Mouse (Mus musculus): ENCODE results near the gene Gm20388. TPM values are rescaled to one million over a fixed set of nuclear protein-coding genes. Genes with fewer than 3 reads are reported as not detected.

Gm20388 gene
- polyA plus RNA-seq, 1 experiment from 2014 or later, result not detected

GRCm38 (mm10) chr8:123668681-123669080, 3758.0 kb downstream of the Gm20388 start:
- H3K4me2 ChIP-seq (replicated peaks; ENCODE audit: low read depth), result no peak overlapping the region
- H3K27ac ChIP-seq (ENCODE audit: low read depth, low read length), result no peak overlapping the region
- H3K4me1 ChIP-seq (replicated peaks; ENCODE audit: control insufficient read depth, insufficient read depth, low read length), result no peaks in the 10 kb centered on the region
- no peak overlapping the region for H3K4me3 ChIP-seq (ENCODE audit: low read depth, low read length)
- WGBS, result 43% methylated on average over 4 of the region's 4 CpGs
- TF ChIP-seq CTCF (IDR thresholded peaks at IDR 0.05; ENCODE audit: low read depth), result no peak
- no peak for ATAC-seq
- peaks cover 7% of the 10 kb centered on the region; the same call in 1 of the 2 replicates for H3K36me3 ChIP-seq (ENCODE audit: control insufficient read depth, insufficient read depth)
- no peaks in the 10 kb centered on the region for H3K9me3 ChIP-seq (ENCODE audit: control insufficient read depth)
- no peak overlapping the region for H3K9ac ChIP-seq (ENCODE audit: low read depth, low read length)
- no peaks in the 10 kb centered on the region for H3K27me3 ChIP-seq (replicated peaks; ENCODE audit: control insufficient read depth, insufficient read depth, low read length)

- Histone ChIP-seq H3K27me3 (replicated peaks; ENCODE audit: control insufficient read depth, insufficient read depth, low read length) (no peaks in the 10 kb centered on the region), H3K4me1 (replicated peaks; ENCODE audit: control insufficient read depth, insufficient read depth, low read length) (no peaks in the 10 kb centered on the region), H3K4me2 (replicated peaks; ENCODE audit: low read depth) (no peak overlapping the region), H3K4me3 (ENCODE audit: low read depth, low read length) (no peak overlapping the region), H3K9ac (ENCODE audit: low read depth, low read length) (no peak overlapping the region), H3K36me3 (ENCODE audit: control insufficient read depth, insufficient read depth) (no peaks in the 10 kb centered on the region), H3K27ac (ENCODE audit: low read depth, low read length) (no peak overlapping the region), H3K9me3 (ENCODE audit: control insufficient read depth) (no peaks in the 10 kb centered on the region)
- 64% methylated on average over 7 of the region's 7 CpGs for WGBS
- TF ChIP-seq CTCF (IDR thresholded peaks at IDR 0.05; ENCODE audit: low read depth), result no peak
- ATAC-seq, result no peak
These were observed 3760.1 kb downstream of the Gm20388 start for GRCm38 (mm10) chr8:123670766-123671165.

- Histone ChIP-seq H3K4me3 (ENCODE audit: low read depth, low read length) (no peak overlapping the region), H3K4me1 (replicated peaks; ENCODE audit: control insufficient read depth, insufficient read depth, low read length) (no peaks in the 10 kb centered on the region), H3K9me3 (ENCODE audit: control insufficient read depth) (no peaks in the 10 kb centered on the region), H3K36me3 (ENCODE audit: control insufficient read depth, insufficient read depth) (no peaks in the 10 kb centered on the region), H3K27me3 (replicated peaks; ENCODE audit: control insufficient read depth, insufficient read depth, low read length) (no peaks in the 10 kb centered on the region), H3K4me2 (replicated peaks; ENCODE audit: low read depth) (no peak overlapping the region), H3K27ac (ENCODE audit: low read depth, low read length) (no peak overlapping the region), H3K9ac (ENCODE audit: low read depth, low read length) (no peak overlapping the region)
- ATAC-seq, result no peak
- no peak for TF ChIP-seq CTCF (IDR thresholded peaks at IDR 0.05; ENCODE audit: low read depth)
- 56% methylated on average over 7 of the region's 7 CpGs for WGBS
These were observed 3760.8 kb downstream of the Gm20388 start for GRCm38 (mm10) chr8:123671454-123671853.

- ATAC-seq, result no peak
- no peaks in the 10 kb centered on the region for H3K36me3 ChIP-seq (ENCODE audit: control insufficient read depth, insufficient read depth)
- no peaks in the 10 kb centered on the region for H3K9me3 ChIP-seq (ENCODE audit: control insufficient read depth)
- H3K9ac ChIP-seq (ENCODE audit: low read depth, low read length), result no peak overlapping the region
- no peak for TF ChIP-seq CTCF (IDR thresholded peaks at IDR 0.05; ENCODE audit: low read depth)
- no peak overlapping the region for H3K4me2 ChIP-seq (replicated peaks; ENCODE audit: low read depth)
- H3K27me3 ChIP-seq (replicated peaks; ENCODE audit: control insufficient read depth, insufficient read depth, low read length), result no peaks in the 10 kb centered on the region
- 81% methylated on average over 6 of the region's 6 CpGs for WGBS
- H3K4me3 ChIP-seq (ENCODE audit: low read depth, low read length), result no peak overlapping the region
- no peak overlapping the region for H3K27ac ChIP-seq (ENCODE audit: low read depth, low read length)
- H3K4me1 ChIP-seq (replicated peaks; ENCODE audit: control insufficient read depth, insufficient read depth, low read length), result no peaks in the 10 kb centered on the region
These were observed 3762.0 kb downstream of the Gm20388 start for GRCm38 (mm10) chr8:123672648-123673047.

- WGBS, result 22% methylated on average over 5 of the region's 5 CpGs
- Histone ChIP-seq H3K4me1 (replicated peaks; ENCODE audit: control insufficient read depth, insufficient read depth, low read length) (no peaks in the 10 kb centered on the region), H3K9me3 (ENCODE audit: control insufficient read depth) (no peaks in the 10 kb centered on the region), H3K27ac (ENCODE audit: low read depth, low read length) (no peak overlapping the region), H3K27me3 (replicated peaks; ENCODE audit: control insufficient read depth, insufficient read depth, low read length) (no peaks in the 10 kb centered on the region), H3K4me3 (ENCODE audit: low read depth, low read length) (no peak overlapping the region), H3K4me2 (replicated peaks; ENCODE audit: low read depth) (no peak overlapping the region), H3K9ac (ENCODE audit: low read depth, low read length) (no peak overlapping the region), H3K36me3 (ENCODE audit: control insufficient read depth, insufficient read depth) (no peaks in the 10 kb centered on the region)
- TF ChIP-seq CTCF (IDR thresholded peaks at IDR 0.05; ENCODE audit: low read depth), result no peak
- no peak for ATAC-seq
These were observed 3765.0 kb downstream of the Gm20388 start for GRCm38 (mm10) chr8:123675611-123676010.

- no peak for ATAC-seq
- Histone ChIP-seq H3K4me3 (ENCODE audit: low read depth, low read length) (no peak overlapping the region), H3K9me3 (ENCODE audit: control insufficient read depth) (no peaks in the 10 kb centered on the region), H3K4me1 (replicated peaks; ENCODE audit: control insufficient read depth, insufficient read depth, low read length) (0 out of 2 replicates have a peak, but pooled peaks cover 3% of the 10 kb centered on the region), H3K9ac (ENCODE audit: low read depth, low read length) (no peak overlapping the region), H3K27me3 (replicated peaks; ENCODE audit: control insufficient read depth, insufficient read depth, low read length) (no peaks in the 10 kb centered on the region), H3K4me2 (replicated peaks; ENCODE audit: low read depth) (no peak overlapping the region), H3K36me3 (ENCODE audit: control insufficient read depth, insufficient read depth) (no peaks in the 10 kb centered on the region), H3K27ac (ENCODE audit: low read depth, low read length) (no peak overlapping the region)
- TF ChIP-seq CTCF (IDR thresholded peaks at IDR 0.05; ENCODE audit: low read depth), result no peak
- WGBS, result 81% methylated on average over 4 of the region's 4 CpGs
These were observed 3767.7 kb downstream of the Gm20388 start for GRCm38 (mm10) chr8:123678390-123678789.
